Mouse (Mus musculus): ENCODE measurements at regions not wholly inside any gene's neighbourhood (a gene's known extent, or its start where the extent isn't known, plus 50 kb on each side); places are given as distances from the start of the nearest gene placed in this dataset.
A peak's percentile ranks its signal among the peaks of the same experiment; 100 is the strongest.
"Not testable (repeated sequence)": the region's sequence is repeated elsewhere in the genome, so short reads cannot be mapped to it uniquely, and the experiment has no call there.

GRCm38 (mm10) chr4:27529565-27529964, 1182.9 kb upstream of the Manea start:
- no peak for DNase-seq

GRCm38 (mm10) chr4:27520295-27520694, 1173.6 kb upstream of the Manea start:
- DNase-seq = no peak

GRCm38 (mm10) chr4:27504829-27505804, 1158.4 kb upstream of the Manea start:
- DNase-seq = no peak

GRCm38 (mm10) chr4:27497926-27498325, 1151.2 kb upstream of the Manea start:
- peak; percentile 46 for DNase-seq

- no peak for DNase-seq
Measured at GRCm38 (mm10) chr4:27497274-27497673, 1150.6 kb upstream of the Manea start.

- DNase-seq = no peak
Measured at GRCm38 (mm10) chr4:27491312-27491711, 1144.6 kb upstream of the Manea start.

GRCm38 (mm10) chr4:27449901-27450300, 1103.2 kb upstream of the Manea start:
- no peak for DNase-seq

GRCm38 (mm10) chr4:27446310-27446709, 1099.6 kb upstream of the Manea start:
- DNase-seq = no peak

GRCm38 (mm10) chr4:27429210-27429789, 1082.6 kb upstream of the Manea start:
- no peak for DNase-seq

- peak; percentile 91 for DNase-seq
Measured at GRCm38 (mm10) chr4:27425902-27426301, 1079.2 kb upstream of the Manea start.

GRCm38 (mm10) chr4:27423846-27424245, 1077.2 kb upstream of the Manea start:
- DNase-seq = no peak

- peak; percentile 70 for DNase-seq
Measured at GRCm38 (mm10) chr4:27418517-27418916, 1071.8 kb upstream of the Manea start.

GRCm38 (mm10) chr4:27384941-27385340, 1038.2 kb upstream of the Manea start:
- DNase-seq = not testable (repeated sequence)

GRCm38 (mm10) chr4:27346892-27347291, 1000.2 kb upstream of the Manea start:
- DNase-seq = no peak

GRCm38 (mm10) chr4:27333279-27333678, 986.6 kb upstream of the Manea start:
- DNase-seq = no peak

Data from cerebellum, adult 11 months (tissue).